ENCODE assay signal across 10 mouse cellular contexts in genomic region chr5:44798056-44798455, GRCm38 (mm10). TPM values are rescaled to one million over a fixed set of nuclear protein-coding genes. Genes with fewer than 3 reads are reported as not detected.
A peak's percentile ranks its signal among the peaks of the same experiment; 100 is the strongest.
DNase-seq lines count a peak whose midpoint lies in the region; ATAC-seq lines count a peak whose summit lies in the region.
"Had no signal": no experiment of that assay in that cellular context is flagged by ENCODE, and none has a peak within 500 bp of the region (broad histone marks: within the 10 kb centered on the region; RNA-seq: fewer than 3 reads in every experiment).

No protein-coding gene starts in this region.

- WGBS in heart, embryonic 14.5 days, result 17% methylated on average over 2 of the region's 2 CpGs
- 10% methylated on average over 2 of the region's 2 CpGs for WGBS in embryonic facial prominence, embryonic 10.5 days
- 13% methylated on average over 2 of the region's 2 CpGs for WGBS in hindbrain, embryonic 16.5 days
- 18% methylated on average over 2 of the region's 2 CpGs for WGBS in midbrain, embryonic 14.5 days

- peak overlapping the region; percentile 46 to 52; a peak in 3 of 4 replicates for H3K4me3 ChIP-seq in heart, embryonic 14.5 days (ENCODE audit: control insufficient read depth in 1 of 2, insufficient read depth in 1 of 2, low read depth in 1 of 2, low read length in 2 of 2)
- H3K4me3 ChIP-seq in embryonic facial prominence, embryonic 10.5 days, result peak overlapping the region; percentile 56
- peak overlapping the region; percentile 49 for H3K4me3 ChIP-seq in hindbrain, embryonic 16.5 days (ENCODE audit: low read length)
- H3K4me3 ChIP-seq in midbrain, embryonic 14.5 days (replicated peaks; ENCODE audit: low read depth, low read length), result peak overlapping the region; percentile 46

- H3K27me3 ChIP-seq in heart, embryonic 14.5 days (ENCODE audit: control insufficient read depth, insufficient read depth, low read length), result no peaks in the 10 kb centered on the region
- no peaks in the 10 kb centered on the region for H3K27me3 ChIP-seq in embryonic facial prominence, embryonic 10.5 days (replicated peaks; ENCODE audit: low read depth, poor library complexity, severe bottlenecking)
- H3K27me3 ChIP-seq in hindbrain, embryonic 16.5 days (replicated peaks; ENCODE audit: control insufficient read depth, insufficient read depth, low read length), result no peaks in the 10 kb centered on the region
- no peaks in the 10 kb centered on the region for H3K27me3 ChIP-seq in midbrain, embryonic 14.5 days (ENCODE audit: control insufficient read depth, insufficient read depth, low read length)
- H3K27me3 ChIP-seq: CH12.LX had no signal

- H3K4me1 ChIP-seq in heart, embryonic 14.5 days (ENCODE audit: control insufficient read depth in 2 of 2, insufficient read depth in 2 of 2, low read length in 2 of 2), result peaks cover 0 to 4% of the 10 kb centered on the region in 2 experiments; a peak in 2 of 4 replicates
- peaks cover 54% of the 10 kb centered on the region for H3K4me1 ChIP-seq in embryonic facial prominence, embryonic 10.5 days
- H3K4me1 ChIP-seq in hindbrain, embryonic 16.5 days (ENCODE audit: control insufficient read depth, insufficient read depth, low read depth, low read length), result peaks cover 4% of the 10 kb centered on the region; the same call in 1 of the 2 replicates
- peaks cover 13% of the 10 kb centered on the region for H3K4me1 ChIP-seq in midbrain, embryonic 14.5 days (ENCODE audit: control insufficient read depth, insufficient read depth, low read length)

- H3K27ac ChIP-seq in heart, embryonic 14.5 days (replicated peaks in 1 of 2; ENCODE audit: control insufficient read depth in 1 of 2, insufficient read depth in 1 of 2, low read depth in 2 of 2, low read length in 2 of 2), result no peak overlapping the region
- H3K27ac ChIP-seq in embryonic facial prominence, embryonic 10.5 days (replicated peaks), result peak overlapping the region; percentile 83; the same call in 1 of the 2 replicates
- no peak overlapping the region for H3K27ac ChIP-seq in hindbrain, embryonic 16.5 days (ENCODE audit: low read depth, low read length)
- H3K27ac ChIP-seq in midbrain, embryonic 14.5 days (replicated peaks; ENCODE audit: low read depth, low read length), result no peak overlapping the region
- H3K27ac ChIP-seq: macrophage had no signal

- no peak for DNase-seq in heart, adult 18-20 months
- DNase-seq in embryonic facial prominence, embryonic 10.5 days (ENCODE audit: low spot score), result no peak
- peak; percentile 19 for DNase-seq in midbrain, embryonic 14.5 days
- no peak for DNase-seq in spleen, postnatal 36 days (ENCODE audit: low spot score in 2 of 2)
- DNase-seq in urinary bladder, postnatal 25 days (ENCODE audit: low spot score), result no peak

- peak overlapping the region; percentile 74 for H3K4me2 ChIP-seq in heart, embryonic 14.5 days (ENCODE audit: low read length)
- peak overlapping the region; percentile 74 for H3K4me2 ChIP-seq in hindbrain, embryonic 16.5 days (ENCODE audit: low read length)
- H3K4me2 ChIP-seq in midbrain, embryonic 14.5 days (ENCODE audit: low read length), result peak overlapping the region; percentile 72

- ATAC-seq in heart, embryonic 14.5 days (ENCODE audit: insufficient number of reproducible peaks, insufficient read depth, low FRiP score, low read depth), result no peak
- no peak for ATAC-seq in hindbrain, embryonic 16.5 days
- ATAC-seq in midbrain, embryonic 14.5 days (ENCODE audit: low FRiP score, low TSS enrichment), result no peak
- no peak for ATAC-seq in monocyte, adult 5-6 weeks (replicated peaks; ENCODE audit: insufficient number of reproducible peaks, low FRiP score, low TSS enrichment, poor library complexity, severe bottlenecking)

- peak overlapping the region; percentile 65 for H3K9ac ChIP-seq in heart, embryonic 14.5 days (ENCODE audit: low read length)
- H3K9ac ChIP-seq in hindbrain, embryonic 16.5 days (ENCODE audit: low read depth, low read length), result peak overlapping the region; percentile 50
- peak overlapping the region; percentile 24; the same call in 1 of the 2 replicates for H3K9ac ChIP-seq in midbrain, embryonic 14.5 days (replicated peaks; ENCODE audit: low read length)

- H3K9me3 ChIP-seq in heart, embryonic 14.5 days (ENCODE audit: control insufficient read depth, low read length), result no peaks in the 10 kb centered on the region
- no peaks in the 10 kb centered on the region for H3K9me3 ChIP-seq in embryonic facial prominence, embryonic 10.5 days
- H3K9me3 ChIP-seq in hindbrain, embryonic 16.5 days (ENCODE audit: control insufficient read depth, low read length), result no peaks in the 10 kb centered on the region
- no peaks in the 10 kb centered on the region for H3K9me3 ChIP-seq in midbrain, embryonic 14.5 days (ENCODE audit: control insufficient read depth, low read length)

- no peaks in the 10 kb centered on the region for H3K36me3 ChIP-seq in heart, embryonic 14.5 days (ENCODE audit: control insufficient read depth, insufficient read depth, low read length)
- H3K36me3 ChIP-seq in embryonic facial prominence, embryonic 10.5 days (replicated peaks), result no peaks in the 10 kb centered on the region
- no peaks in the 10 kb centered on the region for H3K36me3 ChIP-seq in hindbrain, embryonic 16.5 days (ENCODE audit: control insufficient read depth, insufficient read depth, low read length)
- no peaks in the 10 kb centered on the region for H3K36me3 ChIP-seq in midbrain, embryonic 14.5 days (ENCODE audit: control insufficient read depth, insufficient read depth, low read length)

RNA-seq across cellular contexts. Expression of gene Ldb2, which starts 1.4 kb away (rescaled TPM):
- polyA plus RNA-seq in heart, embryonic 14.5 days (2014; fragmentation: Nextera tagmentation; extraction: Ambion mirVana), result 14.4 and 17.5 TPM in 2 replicates
- 1 to 10 TPM; 6.1 to 6.8 TPM for total RNA-seq in heart, adult 18-20 months (2021)
- polyA plus RNA-seq in embryonic facial prominence, embryonic 10.5 days (2016; fragmentation: Nextera tagmentation; extraction: Ambion mirVana), result 24.3 and 30.9 TPM in 2 replicates
- polyA plus RNA-seq in hindbrain, embryonic 16.5 days (2015; fragmentation: Nextera tagmentation; extraction: Ambion mirVana), result 41.0 and 51.0 TPM in 2 replicates
- polyA plus RNA-seq in midbrain, embryonic 14.5 days (2014; fragmentation: Nextera tagmentation; extraction: Ambion mirVana), result 51.8 and 56.8 TPM in 2 replicates
- total RNA-seq in monocyte, adult 5-6 weeks (2017), result not detected in 3 replicates
- total RNA-seq: CH12.LX had no signal
- polyA plus RNA-seq: macrophage had no signal
